Mouse (Mus musculus): Measurements from ENCODE around the gene Myb. TPM values are rescaled to one million over a fixed set of nuclear protein-coding genes. Genes with fewer than 3 reads are reported as not detected.
A peak's percentile ranks its signal among the peaks of the same experiment; 100 is the strongest.

Gene Myb
- polyA plus RNA-seq, 1 experiment from 2014 or later: 3.0 TPM

DNA sequence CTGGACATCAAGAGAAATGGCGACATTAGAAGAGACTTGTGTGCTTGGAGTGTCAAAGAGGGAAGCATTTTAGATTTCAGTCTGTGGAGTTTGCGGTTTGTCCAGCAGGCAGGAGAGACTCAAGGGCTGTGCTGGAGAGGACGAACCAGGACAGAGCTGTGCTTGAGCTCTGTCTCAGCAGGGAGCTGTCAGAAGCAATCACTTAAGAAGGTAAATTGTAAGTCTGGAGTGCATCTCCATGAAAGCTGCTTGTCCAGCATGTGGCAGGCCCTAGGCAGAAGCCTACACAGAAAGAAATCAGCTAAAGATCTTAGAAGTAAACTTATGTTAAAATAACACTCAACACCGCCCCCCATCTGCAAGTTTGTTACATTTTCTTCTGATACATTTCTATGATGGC lies 4.6 kb upstream of the Myb start:
- ATAC-seq (replicated peaks): no peak

DNA sequence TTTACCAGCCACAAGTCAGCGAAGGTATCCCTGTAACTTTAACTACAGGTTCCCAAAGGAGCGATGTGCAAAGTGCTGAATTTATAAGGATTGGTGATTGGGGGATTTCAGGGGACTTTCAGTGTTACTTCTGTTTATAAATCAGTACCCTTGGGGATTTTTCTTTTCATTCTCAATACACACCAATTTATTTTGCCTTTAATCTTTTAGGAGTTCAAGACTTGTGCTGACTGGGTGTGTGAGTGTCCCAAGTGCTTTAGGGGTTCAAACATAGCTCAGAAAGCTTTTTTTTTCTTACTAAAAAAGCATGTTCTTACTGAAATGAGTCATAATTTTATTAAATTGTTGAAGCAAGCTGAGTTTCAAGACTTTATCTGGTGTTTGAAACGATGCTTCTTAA lies 1.3 kb upstream of the Myb start:
- Histone ChIP-seq H3K9ac (replicated peaks) (no peak overlapping the region), H3K4me3 (no peak overlapping the region), H3K4me1 (peaks cover 25% of the 10 kb centered on the region), H3K36me3 (no peaks in the 10 kb centered on the region), H3K27ac (replicated peaks) (no peak overlapping the region), H3K9me3 (no peaks in the 10 kb centered on the region), H3K4me2 (replicated peaks) (0 out of 2 replicates have a peak overlapping the region, but pooled peaks have one; percentile 100), H3K27me3 (peaks cover 33% of the 10 kb centered on the region)
- 55% methylated on average over 3 of the region's 3 CpGs for WGBS
- ATAC-seq (replicated peaks): no peak

More for the DNA sequence above, 4.6 kb upstream of the Myb start:
- WGBS: 82% methylated on average over 4 of the region's 4 CpGs
- H3K9me3 ChIP-seq: no peaks in the 10 kb centered on the region
- H3K9ac ChIP-seq (replicated peaks): no peak overlapping the region
- no peaks in the 10 kb centered on the region for H3K36me3 ChIP-seq
- peaks cover 18% of the 10 kb centered on the region for H3K27me3 ChIP-seq
- H3K4me2 ChIP-seq (replicated peaks): no peak overlapping the region
- peaks cover 4% of the 10 kb centered on the region for H3K4me1 ChIP-seq
- H3K27ac ChIP-seq (replicated peaks): no peak overlapping the region
- no peak overlapping the region for H3K4me3 ChIP-seq

DNA sequence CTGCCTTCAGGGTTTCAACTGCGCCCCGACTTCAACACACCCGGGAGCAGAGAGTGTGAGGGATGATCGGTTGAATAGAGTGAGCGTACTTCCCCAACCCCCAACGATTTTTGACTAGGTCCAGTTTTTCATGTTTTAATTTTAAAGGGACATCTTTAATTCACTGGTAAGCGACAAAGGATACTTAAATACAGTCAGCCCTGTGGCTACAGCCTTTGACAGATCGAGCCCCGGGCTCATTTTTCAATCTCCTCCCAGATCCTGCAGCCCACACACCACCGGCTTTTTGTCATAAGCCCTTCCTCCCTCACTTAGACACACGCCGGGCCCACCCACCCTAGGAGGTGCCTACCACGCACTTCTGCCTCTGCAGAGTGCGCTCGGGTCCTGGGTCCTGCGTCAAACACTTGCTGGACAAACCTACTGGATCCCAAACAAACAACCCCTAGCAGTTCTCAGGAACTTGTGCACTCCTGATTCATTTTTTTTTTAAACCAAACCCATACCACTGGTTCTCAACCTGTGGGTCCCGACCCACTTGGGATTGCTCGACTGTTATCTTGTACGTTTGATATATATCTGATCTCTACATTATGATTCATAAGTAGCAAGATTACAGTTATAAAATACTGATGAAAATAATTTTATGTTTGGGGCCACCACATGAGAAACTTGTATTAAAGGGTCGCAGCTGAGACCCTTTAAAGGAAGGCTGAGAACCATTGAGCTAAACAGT lies 743 bp upstream of the Myb start:
- Histone ChIP-seq H3K27me3 (peaks cover 33% of the 10 kb centered on the region), H3K27ac (replicated peaks) (no peak overlapping the region)
- WGBS: 4% methylated on average over 20 of the region's 20 CpGs

DNA sequence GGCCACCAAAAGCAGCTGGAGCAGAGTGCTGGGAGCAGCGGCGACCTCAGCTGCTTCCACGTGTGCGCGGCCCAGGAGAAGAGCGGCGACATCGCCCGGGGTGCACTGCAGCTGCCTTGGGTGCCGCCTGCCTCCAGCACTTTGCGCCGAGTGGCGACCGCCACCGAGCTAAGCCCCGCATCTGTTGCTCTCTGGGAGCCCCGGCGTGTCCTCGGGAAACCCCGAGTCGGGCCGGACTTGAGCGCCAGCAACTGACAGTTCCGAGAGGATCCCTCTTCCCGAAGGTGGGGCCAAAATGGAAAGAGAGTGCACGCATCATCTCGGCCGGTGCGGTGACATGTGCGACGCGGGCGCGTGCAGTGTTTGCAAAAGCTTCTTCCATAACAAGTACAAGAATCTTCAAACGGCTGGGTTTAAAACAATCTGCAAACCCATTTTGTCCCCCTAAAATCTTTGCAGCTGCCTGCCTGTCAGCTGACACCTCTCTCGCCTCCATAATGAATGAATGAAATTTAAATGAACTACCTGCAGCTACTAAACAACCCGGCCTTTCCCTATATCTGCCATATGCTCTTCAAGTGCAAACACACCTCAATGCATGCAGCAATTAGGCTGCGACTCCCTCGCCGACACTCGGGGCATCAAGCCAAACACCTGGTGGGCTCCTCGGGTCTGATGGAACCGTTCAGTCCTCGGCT lies 938 bp downstream of the Myb start:
- no peak overlapping the region for H3K27ac ChIP-seq (replicated peaks)
- peak overlapping the region; percentile 82 for H3K9ac ChIP-seq (replicated peaks)
- peak overlapping the region; percentile 89 for H3K4me3 ChIP-seq
- peak; percentile 53 for ATAC-seq (replicated peaks)
- under 1% methylated on average over 44 of the region's 44 CpGs for WGBS
- H3K27me3 ChIP-seq: peaks cover 33% of the 10 kb centered on the region
- peak overlapping the region; percentile 100 for H3K4me2 ChIP-seq (replicated peaks)
- no peaks in the 10 kb centered on the region for H3K9me3 ChIP-seq
- peaks cover 25% of the 10 kb centered on the region for H3K4me1 ChIP-seq
- no peaks in the 10 kb centered on the region for H3K36me3 ChIP-seq

More for the DNA sequence above, 743 bp upstream of the Myb start:
- H3K36me3 ChIP-seq: no peaks in the 10 kb centered on the region
- H3K4me2 ChIP-seq (replicated peaks): peak overlapping the region; percentile 100
- ATAC-seq (replicated peaks): peak; percentile 52
- peak overlapping the region; percentile 89 for H3K4me3 ChIP-seq
- H3K9ac ChIP-seq (replicated peaks): peak overlapping the region; percentile 82
- H3K9me3 ChIP-seq: no peaks in the 10 kb centered on the region
- peaks cover 25% of the 10 kb centered on the region for H3K4me1 ChIP-seq

DNA sequence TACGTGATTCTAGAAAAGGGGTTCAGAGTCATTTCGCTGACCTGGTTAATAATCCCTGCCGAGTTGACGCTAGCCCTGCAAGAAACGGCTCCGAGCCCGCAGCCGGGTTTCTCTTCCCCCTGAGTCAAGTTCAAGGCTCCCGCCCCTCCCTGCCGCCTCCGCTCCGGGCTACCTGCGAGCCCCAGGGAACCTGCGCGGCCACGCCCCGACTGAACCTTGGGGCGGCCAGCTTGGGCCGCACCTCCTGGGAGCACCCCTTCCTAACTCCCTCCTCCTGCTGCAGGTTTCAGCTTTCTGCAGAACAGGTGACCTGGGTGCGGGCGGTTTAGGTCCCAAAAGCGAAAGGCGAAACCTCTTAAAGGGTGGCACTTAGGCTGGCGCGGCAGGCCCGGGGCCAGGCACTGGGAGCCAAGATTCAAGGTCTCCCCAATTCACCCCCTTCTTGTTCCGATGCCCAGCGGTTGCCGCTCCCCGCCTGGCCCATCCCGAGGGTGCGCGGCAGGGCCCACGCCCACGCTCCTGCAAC lies 1.8 kb downstream of the Myb start:
- under 1% methylated on average over 35 of the region's 35 CpGs for WGBS
- ATAC-seq (replicated peaks): 0 out of 2 replicates have a peak, but pooled peaks have one; percentile 6
- Histone ChIP-seq H3K36me3 (no peaks in the 10 kb centered on the region), H3K27me3 (peaks cover 31% of the 10 kb centered on the region), H3K9ac (replicated peaks) (peak overlapping the region; percentile 82), H3K4me1 (peaks cover 25% of the 10 kb centered on the region), H3K27ac (replicated peaks) (no peak overlapping the region), H3K9me3 (no peaks in the 10 kb centered on the region), H3K4me3 (peak overlapping the region; percentile 89), H3K4me2 (replicated peaks) (peak overlapping the region; percentile 100)

DNA sequence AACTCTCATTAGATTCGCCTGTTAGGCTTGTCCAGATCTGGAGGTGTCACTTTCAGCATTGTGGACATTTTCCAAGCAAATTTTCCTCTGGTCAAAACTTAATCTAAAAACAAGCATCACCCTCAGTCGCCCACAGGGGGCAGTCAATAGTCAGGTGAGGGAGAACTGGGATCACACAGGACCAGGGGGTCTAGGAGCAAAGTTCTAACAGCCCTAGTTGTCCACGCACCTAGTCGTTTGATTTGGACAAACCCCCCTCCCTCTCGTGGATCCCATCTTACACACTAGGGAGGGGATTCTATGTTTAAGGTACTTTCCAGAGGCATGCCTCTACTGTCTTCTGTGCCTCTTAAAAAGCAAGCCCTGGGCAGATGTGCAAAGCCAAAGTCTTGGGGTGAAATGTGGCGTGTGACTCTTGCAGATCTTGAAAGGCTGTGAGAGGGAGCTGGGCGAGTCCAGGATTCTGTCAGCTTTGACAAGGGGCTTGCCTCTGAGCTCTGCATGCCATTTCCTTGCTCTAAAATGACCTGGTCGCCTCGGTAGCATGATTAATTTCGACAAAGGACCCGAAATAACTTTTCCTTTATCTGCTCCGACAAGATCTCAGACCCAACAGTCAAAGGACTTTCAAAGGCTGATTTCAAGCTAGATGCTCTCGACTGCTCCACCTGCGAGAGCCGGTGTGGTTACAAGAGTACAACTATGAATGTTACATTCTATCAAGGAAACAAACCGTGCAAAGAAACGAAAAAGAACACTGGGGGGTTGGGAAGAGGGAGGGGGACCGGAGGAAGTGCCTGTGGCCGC lies 2.5 kb downstream of the Myb start:
- Histone ChIP-seq H3K27ac (replicated peaks) (no peak overlapping the region), H3K27me3 (peaks cover 24% of the 10 kb centered on the region), H3K4me1 (peaks cover 25% of the 10 kb centered on the region), H3K4me3 (peak overlapping the region; percentile 89), H3K9ac (replicated peaks) (peak overlapping the region; percentile 82), H3K36me3 (no peaks in the 10 kb centered on the region), H3K4me2 (replicated peaks) (peak overlapping the region; percentile 100), H3K9me3 (no peaks in the 10 kb centered on the region)
- WGBS: 3% methylated on average over 19 of the region's 19 CpGs
- no peak for ATAC-seq (replicated peaks)

DNA sequence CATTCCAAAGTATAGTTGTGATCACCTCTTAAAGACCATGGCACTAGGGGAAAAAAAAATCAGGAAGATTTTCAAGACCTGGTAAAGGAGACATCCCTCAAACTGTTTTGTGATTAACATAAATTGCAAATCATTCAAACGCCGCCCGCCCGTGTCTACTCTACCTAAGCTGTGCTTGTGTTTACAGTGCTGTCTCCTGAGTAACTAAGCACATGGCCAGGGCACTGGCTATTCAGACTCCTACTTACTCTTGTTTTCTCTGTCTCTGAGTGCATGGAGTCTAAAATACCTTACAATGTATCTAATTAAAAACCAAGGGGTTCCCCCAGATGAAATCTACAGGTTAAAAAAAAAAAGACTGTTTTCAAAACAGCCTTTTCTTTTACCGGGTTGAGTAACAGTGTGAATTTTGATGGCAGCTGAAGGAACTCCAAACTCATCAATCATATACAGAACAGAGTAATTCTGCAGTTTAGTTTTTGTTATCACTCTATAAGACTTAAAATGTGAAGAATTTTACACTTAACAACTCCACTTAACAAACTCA lies 3.8 kb downstream of the Myb start:
- H3K4me1 ChIP-seq: peaks cover 25% of the 10 kb centered on the region
- H3K27me3 ChIP-seq: peaks cover 17% of the 10 kb centered on the region
- no peak for ATAC-seq (replicated peaks)
- no peak overlapping the region for H3K9ac ChIP-seq (replicated peaks)
- no peaks in the 10 kb centered on the region for H3K36me3 ChIP-seq
- no peak overlapping the region for H3K4me3 ChIP-seq
- no peak overlapping the region for H3K4me2 ChIP-seq (replicated peaks)
- H3K27ac ChIP-seq (replicated peaks): no peak overlapping the region
- H3K9me3 ChIP-seq: no peaks in the 10 kb centered on the region
- 72% methylated on average over 5 of the region's 5 CpGs for WGBS

DNA sequence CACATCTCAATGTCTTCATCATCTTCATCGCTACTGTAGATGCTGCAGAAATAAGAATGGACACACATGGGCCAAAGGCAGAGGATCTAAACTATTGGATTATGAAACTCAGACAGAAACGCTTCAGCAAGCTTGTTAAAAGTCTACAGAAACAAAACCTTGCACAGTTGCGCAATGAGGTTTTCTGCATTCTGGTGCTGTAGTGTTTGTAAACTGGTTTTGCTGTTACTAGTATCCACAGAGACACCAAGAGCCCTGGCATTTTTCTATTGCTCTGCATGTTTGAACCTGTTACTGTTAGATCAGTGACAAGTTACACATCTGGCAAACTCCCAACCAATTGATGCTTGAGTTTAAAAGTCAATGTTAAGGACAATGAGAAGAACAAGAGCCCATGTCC lies 4.4 kb downstream of the Myb start:
- Histone ChIP-seq H3K4me2 (replicated peaks) (no peak overlapping the region), H3K36me3 (no peaks in the 10 kb centered on the region), H3K27ac (replicated peaks) (no peak overlapping the region), H3K27me3 (peaks cover 15% of the 10 kb centered on the region; the same call in 1 of the 2 replicates), H3K9me3 (no peaks in the 10 kb centered on the region), H3K9ac (replicated peaks) (no peak overlapping the region), H3K4me3 (no peak overlapping the region), H3K4me1 (peaks cover 22% of the 10 kb centered on the region)
- WGBS: 98% methylated on average over 3 of the region's 3 CpGs
- ATAC-seq (replicated peaks): no peak

DNA sequence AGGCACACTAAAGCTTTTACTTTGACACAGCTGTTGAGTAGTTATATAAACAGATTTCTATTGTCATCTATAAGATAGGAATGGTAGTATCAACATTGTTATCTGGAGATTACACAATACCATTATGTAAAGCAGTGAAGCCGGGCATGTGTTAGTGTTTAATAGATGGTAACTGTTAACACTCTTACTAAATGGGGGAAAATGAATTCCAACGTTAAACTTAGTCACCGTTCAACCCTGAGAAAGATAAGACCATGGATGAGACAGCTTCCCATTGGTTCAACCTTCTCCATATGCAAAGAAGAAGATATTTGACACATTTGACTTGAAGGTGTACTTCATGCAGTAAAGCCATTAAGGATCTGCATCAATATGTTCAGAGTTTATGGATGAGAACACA lies 5.9 kb downstream of the Myb start:
- H3K4me2 ChIP-seq (replicated peaks): no peak overlapping the region
- H3K27me3 ChIP-seq: peaks cover 15% of the 10 kb centered on the region; the same call in 1 of the 2 replicates
- H3K4me1 ChIP-seq: peaks cover 17% of the 10 kb centered on the region
- H3K9me3 ChIP-seq: no peaks in the 10 kb centered on the region
- 90% methylated on average over 3 of the region's 3 CpGs for WGBS
- H3K9ac ChIP-seq (replicated peaks): no peak overlapping the region
- H3K27ac ChIP-seq (replicated peaks): no peak overlapping the region
- H3K36me3 ChIP-seq: peaks cover 2% of the 10 kb centered on the region; the same call in 1 of the 2 replicates
- ATAC-seq (replicated peaks): no peak
- H3K4me3 ChIP-seq: no peak overlapping the region

DNA sequence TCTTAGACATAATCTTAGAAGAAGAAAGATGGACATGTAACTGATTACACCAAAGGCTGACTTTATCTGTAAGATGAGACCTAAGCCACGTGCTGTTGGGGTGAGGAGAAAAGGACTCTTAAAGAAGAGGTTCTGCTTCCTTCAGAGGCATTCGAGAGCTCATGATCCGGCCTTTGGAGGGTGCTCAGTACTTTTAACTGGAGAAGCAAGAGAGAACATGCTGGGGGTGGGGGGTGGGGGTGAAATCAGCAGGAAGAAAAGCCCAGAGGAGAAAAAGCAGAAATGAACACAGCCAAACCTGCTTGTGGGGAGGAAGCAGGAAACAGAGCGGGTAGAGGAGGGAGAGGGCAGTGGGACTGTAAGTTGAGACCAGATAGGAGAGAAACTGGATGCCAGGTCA lies 7.4 kb downstream of the Myb start:
- 92% methylated on average over 4 of the region's 4 CpGs for WGBS
- Histone ChIP-seq H3K9ac (replicated peaks) (no peak overlapping the region), H3K27me3 (peaks cover 9% of the 10 kb centered on the region; the same call in 1 of the 2 replicates), H3K27ac (replicated peaks) (no peak overlapping the region), H3K36me3 (peaks cover 4% of the 10 kb centered on the region; the same call in 1 of the 2 replicates), H3K9me3 (no peaks in the 10 kb centered on the region), H3K4me2 (replicated peaks) (no peak overlapping the region), H3K4me1 (peaks cover 4% of the 10 kb centered on the region), H3K4me3 (no peak overlapping the region)
- ATAC-seq (replicated peaks): no peak

DNA sequence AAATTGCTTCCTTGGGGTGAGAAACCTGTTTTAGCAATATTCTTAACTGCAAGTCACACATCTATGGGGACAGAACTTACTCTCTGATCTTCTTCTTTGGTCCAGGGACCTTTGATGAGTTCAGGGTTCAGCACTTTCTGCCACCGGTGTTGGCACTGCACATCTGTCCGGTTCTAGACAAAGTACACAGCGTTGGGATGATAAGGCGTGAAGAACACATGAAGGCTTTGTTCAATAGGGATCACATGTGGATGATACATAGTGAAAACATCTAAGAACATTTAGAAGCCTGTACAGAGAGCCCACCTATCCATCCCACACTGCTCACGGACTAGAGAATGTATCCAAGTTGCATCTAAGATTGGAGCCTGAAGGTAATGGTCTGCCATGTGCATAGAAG lies 8.0 kb downstream of the Myb start:
- ATAC-seq (replicated peaks): no peak
- no peaks in the 10 kb centered on the region for H3K9me3 ChIP-seq
- WGBS: 97% methylated on average over 5 of the region's 5 CpGs
- peaks cover 3% of the 10 kb centered on the region; the same call in 1 of the 2 replicates for H3K27me3 ChIP-seq
- H3K9ac ChIP-seq (replicated peaks): no peak overlapping the region
- H3K36me3 ChIP-seq: peaks cover 9% of the 10 kb centered on the region; the same call in 1 of the 2 replicates
- no peaks in the 10 kb centered on the region for H3K4me1 ChIP-seq
- H3K4me3 ChIP-seq: no peak overlapping the region
- H3K27ac ChIP-seq (replicated peaks): no peak overlapping the region
- H3K4me2 ChIP-seq (replicated peaks): no peak overlapping the region

Measured in forebrain, embryonic 15.5 days (tissue).